Mouse (Mus musculus): Measurements from ENCODE around the gene Bfsp1. TPM values are rescaled to one million over a fixed set of nuclear protein-coding genes. Genes with fewer than 3 reads are reported as not detected.

Gene Bfsp1
- polyA plus RNA-seq, 1 experiment from 2014 or later, result 0.20 TPM

GRCm38 (mm10) chr2:143834082-143834481, 28.9 kb downstream of the Bfsp1 start:
- DNase-seq, result no peak
- H3K27ac ChIP-seq, result no peak overlapping the region
- H3K9ac ChIP-seq, result no peak overlapping the region
- H3K27me3 ChIP-seq, result no peaks in the 10 kb centered on the region
- H3K36me3 ChIP-seq, result no peaks in the 10 kb centered on the region
- H3K4me1 ChIP-seq (replicated peaks), result peaks cover 15% of the 10 kb centered on the region
- WGBS (ENCODE audit: insufficient replicate concordance), result 41% methylated on average over 6 of the region's 6 CpGs
- no peak for ATAC-seq (ENCODE audit: low read depth)
- H3K9me3 ChIP-seq (replicated peaks), result no peaks in the 10 kb centered on the region
- no peak overlapping the region for H3K4me2 ChIP-seq
- no peak overlapping the region for H3K4me3 ChIP-seq (replicated peaks)

- no peaks in the 10 kb centered on the region for H3K9me3 ChIP-seq (replicated peaks)
- DNase-seq, result no peak
- H3K27ac ChIP-seq, result no peak overlapping the region
- no peak for ATAC-seq (ENCODE audit: low read depth)
- no peak overlapping the region for H3K9ac ChIP-seq
- peaks cover 3% of the 10 kb centered on the region; the same call in 1 of the 2 replicates for H3K4me1 ChIP-seq (replicated peaks)
- no peak overlapping the region for H3K4me3 ChIP-seq (replicated peaks)
- H3K4me2 ChIP-seq, result no peak overlapping the region
- WGBS (ENCODE audit: insufficient replicate concordance), result 73% methylated on average over 5 of the region's 5 CpGs
- no peaks in the 10 kb centered on the region for H3K36me3 ChIP-seq
- H3K27me3 ChIP-seq, result no peaks in the 10 kb centered on the region
Measured at GRCm38 (mm10) chr2:143832721-143833120, 30.3 kb downstream of the Bfsp1 start.

- H3K4me1 ChIP-seq (replicated peaks), result no peaks in the 10 kb centered on the region
- no peak for ATAC-seq (ENCODE audit: low read depth)
- DNase-seq, result no peak
- no peaks in the 10 kb centered on the region for H3K27me3 ChIP-seq
- H3K9me3 ChIP-seq (replicated peaks), result no peaks in the 10 kb centered on the region
- H3K36me3 ChIP-seq, result no peaks in the 10 kb centered on the region
- H3K4me2 ChIP-seq, result no peak overlapping the region
- no peak overlapping the region for H3K4me3 ChIP-seq (replicated peaks)
- WGBS (ENCODE audit: insufficient replicate concordance), result 70% methylated on average over 17 of the region's 17 CpGs
- H3K27ac ChIP-seq, result no peak overlapping the region
- H3K9ac ChIP-seq, result no peak overlapping the region
Measured at GRCm38 (mm10) chr2:143831645-143832044, 31.3 kb downstream of the Bfsp1 start.

DNA sequence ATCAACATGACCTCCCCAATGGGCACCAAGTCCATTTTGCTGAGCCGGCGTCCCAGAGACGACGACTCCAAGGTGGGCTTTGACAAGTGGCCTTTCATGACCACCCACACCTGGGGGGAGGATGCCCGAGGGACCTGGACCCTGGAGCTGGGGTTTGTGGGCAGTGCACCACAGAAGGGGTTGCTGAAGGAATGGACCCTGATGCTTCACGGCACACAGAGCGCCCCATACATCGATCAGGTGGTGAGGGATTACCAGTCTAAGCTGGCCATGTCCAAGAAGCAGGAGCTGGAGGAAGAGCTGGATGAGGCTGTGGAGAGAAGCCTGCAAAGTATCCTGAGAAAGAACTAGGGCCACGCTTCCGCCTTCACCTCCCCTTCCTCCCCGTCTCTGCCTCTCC, 49.5 kb downstream of the Bfsp1 start:
- ATAC-seq (ENCODE audit: low read depth) (no peak), DNase-seq (no peak)
- H3K36me3 ChIP-seq, result no peaks in the 10 kb centered on the region
- no peaks in the 10 kb centered on the region for H3K4me1 ChIP-seq (replicated peaks)
- H3K9ac ChIP-seq, result no peak overlapping the region
- no peak overlapping the region for H3K27ac ChIP-seq
- no peak overlapping the region for H3K4me3 ChIP-seq (replicated peaks)
- H3K4me2 ChIP-seq, result no peak overlapping the region
- H3K9me3 ChIP-seq (replicated peaks), result no peaks in the 10 kb centered on the region
- WGBS (ENCODE audit: insufficient replicate concordance), result 77% methylated on average over 11 of the region's 11 CpGs
- no peaks in the 10 kb centered on the region for H3K27me3 ChIP-seq

DNA sequence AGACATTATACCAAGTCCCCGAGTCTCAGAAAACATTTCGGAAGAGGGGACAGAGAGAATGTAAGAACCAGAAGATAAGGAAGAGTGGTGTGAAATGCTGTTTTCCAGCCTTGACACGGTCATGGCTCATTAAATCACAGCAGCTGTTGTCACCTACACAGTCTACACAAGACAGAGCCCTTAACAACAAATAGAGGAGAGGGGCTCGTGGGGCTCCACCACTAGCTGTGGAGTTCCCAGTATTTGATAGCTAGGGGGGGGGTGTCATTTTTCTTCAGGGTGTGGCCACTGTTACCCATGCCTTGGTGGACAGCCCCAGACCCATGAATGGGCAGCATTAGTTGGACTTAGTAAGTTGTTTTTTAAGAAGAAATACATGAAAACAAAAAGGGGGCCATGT, 50.7 kb downstream of the Bfsp1 start:
- 56% methylated on average over 4 of the region's 4 CpGs for WGBS (ENCODE audit: insufficient replicate concordance)
- H3K9ac ChIP-seq, result no peak overlapping the region
- H3K4me1 ChIP-seq (replicated peaks), result no peaks in the 10 kb centered on the region
- no peak for ATAC-seq (ENCODE audit: low read depth)
- H3K4me2 ChIP-seq, result no peak overlapping the region
- no peak for DNase-seq
- H3K4me3 ChIP-seq (replicated peaks), result no peak overlapping the region
- no peaks in the 10 kb centered on the region for H3K27me3 ChIP-seq
- H3K27ac ChIP-seq, result no peak overlapping the region
- no peaks in the 10 kb centered on the region for H3K9me3 ChIP-seq (replicated peaks)
- no peaks in the 10 kb centered on the region for H3K36me3 ChIP-seq

- no peak overlapping the region for H3K27ac ChIP-seq
- H3K36me3 ChIP-seq, result no peaks in the 10 kb centered on the region
- H3K9me3 ChIP-seq (replicated peaks), result no peaks in the 10 kb centered on the region
- 51% methylated on average over 5 of the region's 5 CpGs for WGBS (ENCODE audit: insufficient replicate concordance)
- ATAC-seq (ENCODE audit: low read depth) (no peak), DNase-seq (no peak)
- H3K4me1 ChIP-seq (replicated peaks), result no peaks in the 10 kb centered on the region
- H3K9ac ChIP-seq, result no peak overlapping the region
- H3K4me2 ChIP-seq, result no peak overlapping the region
- no peaks in the 10 kb centered on the region for H3K27me3 ChIP-seq
- no peak overlapping the region for H3K4me3 ChIP-seq (replicated peaks)
Measured at GRCm38 (mm10) chr2:143808789-143809188, 54.2 kb downstream of the Bfsp1 start.

GRCm38 (mm10) chr2:143806924-143807664, 55.9 kb downstream of the Bfsp1 start:
- Histone ChIP-seq H3K9me3 (replicated peaks) (no peaks in the 10 kb centered on the region), H3K27me3 (no peaks in the 10 kb centered on the region), H3K9ac (no peak overlapping the region), H3K4me3 (replicated peaks) (no peak overlapping the region), H3K36me3 (no peaks in the 10 kb centered on the region), H3K27ac (no peak overlapping the region), H3K4me2 (no peak overlapping the region), H3K4me1 (replicated peaks) (no peaks in the 10 kb centered on the region)
- DNase-seq (no peak), ATAC-seq (ENCODE audit: low read depth) (no peak)
- 70% methylated on average over 9 of the region's 9 CpGs for WGBS (ENCODE audit: insufficient replicate concordance)

GRCm38 (mm10) chr2:143806140-143806923, 56.6 kb downstream of the Bfsp1 start:
- Histone ChIP-seq H3K27me3 (no peaks in the 10 kb centered on the region), H3K36me3 (no peaks in the 10 kb centered on the region), H3K4me3 (replicated peaks) (no peak overlapping the region), H3K4me1 (replicated peaks) (no peaks in the 10 kb centered on the region), H3K27ac (no peak overlapping the region), H3K9me3 (replicated peaks) (no peaks in the 10 kb centered on the region), H3K4me2 (no peak overlapping the region), H3K9ac (no peak overlapping the region)
- DNase-seq (no peak), ATAC-seq (ENCODE audit: low read depth) (no peak)
- WGBS (ENCODE audit: insufficient replicate concordance), result 61% methylated on average over 15 of the region's 15 CpGs

GRCm38 (mm10) chr2:143801097-143801496, 61.9 kb downstream of the Bfsp1 start:
- DNase-seq (no peak), ATAC-seq (ENCODE audit: low read depth) (no peak)
- H3K4me3 ChIP-seq (replicated peaks), result no peak overlapping the region
- no peaks in the 10 kb centered on the region for H3K4me1 ChIP-seq (replicated peaks)
- no peaks in the 10 kb centered on the region for H3K27me3 ChIP-seq
- H3K4me2 ChIP-seq, result no peak overlapping the region
- H3K27ac ChIP-seq, result no peak overlapping the region
- H3K9me3 ChIP-seq (replicated peaks), result no peaks in the 10 kb centered on the region
- WGBS (ENCODE audit: insufficient replicate concordance), result 61% methylated on average over 5 of the region's 5 CpGs
- no peak overlapping the region for H3K9ac ChIP-seq
- H3K36me3 ChIP-seq, result no peaks in the 10 kb centered on the region

- ATAC-seq (ENCODE audit: low read depth), result no peak
- no peaks in the 10 kb centered on the region for H3K4me1 ChIP-seq (replicated peaks)
- WGBS (ENCODE audit: insufficient replicate concordance), result 54% methylated on average over 4 of the region's 4 CpGs
Measured at GRCm38 (mm10) chr2:143796335-143797013, 66.5 kb downstream of the Bfsp1 start.

DNA sequence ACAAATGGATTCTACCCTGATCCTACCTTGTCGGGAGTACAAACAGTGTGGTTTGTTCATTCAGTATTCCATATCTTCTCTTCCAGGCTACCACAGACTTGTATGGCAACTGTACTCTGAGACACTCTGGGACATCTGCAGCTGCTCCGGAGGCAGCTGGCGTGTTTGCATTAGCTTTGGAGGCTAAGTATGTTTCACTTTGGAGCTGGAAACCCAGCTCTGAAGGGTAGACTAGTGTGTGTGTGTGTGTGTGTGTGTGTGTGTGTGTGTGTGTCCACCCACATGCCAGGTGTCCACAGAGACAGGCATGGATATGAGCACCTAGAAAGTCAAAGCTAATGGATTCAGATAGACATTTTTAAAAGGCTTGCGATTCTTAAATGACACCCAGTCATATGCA, 67.1 kb downstream of the Bfsp1 start:
- Histone ChIP-seq H3K27me3 (no peaks in the 10 kb centered on the region), H3K4me3 (replicated peaks) (no peak overlapping the region), H3K36me3 (no peaks in the 10 kb centered on the region), H3K4me1 (replicated peaks) (no peaks in the 10 kb centered on the region), H3K4me2 (no peak overlapping the region), H3K9me3 (replicated peaks) (no peaks in the 10 kb centered on the region), H3K9ac (no peak overlapping the region), H3K27ac (no peak overlapping the region)
- ATAC-seq (ENCODE audit: low read depth), result no peak
- WGBS (ENCODE audit: insufficient replicate concordance), result 68% methylated on average over 4 of the region's 4 CpGs
- DNase-seq, result no peak

More at GRCm38 (mm10) chr2:143796335-143797013, 66.5 kb downstream of the Bfsp1 start:
- no peak for DNase-seq
- H3K9ac ChIP-seq, result no peak overlapping the region
- no peaks in the 10 kb centered on the region for H3K9me3 ChIP-seq (replicated peaks)
- no peaks in the 10 kb centered on the region for H3K27me3 ChIP-seq
- H3K36me3 ChIP-seq, result no peaks in the 10 kb centered on the region
- H3K4me3 ChIP-seq (replicated peaks), result no peak overlapping the region
- no peak overlapping the region for H3K4me2 ChIP-seq
- no peak overlapping the region for H3K27ac ChIP-seq
